Mouse (Mus musculus) heart, postnatal 25 days (tissue): ENCODE measurements at regions not wholly inside any gene's neighbourhood (a gene's known extent, or its start where the extent isn't known, plus 50 kb on each side); places are given as distances from the start of the nearest gene placed in this dataset.
"Not testable (repeated sequence)": the region's sequence is repeated elsewhere in the genome, so short reads cannot be mapped to it uniquely, and the experiment has no call there.

Experiments used
- DNase-seq: peaks from one replicate; pipeline ENCODE4 v3.0.0; 2022; ENCODE audit warnings: low spot score
- intact Hi-C: fragments of 180-260 bp; cut with DNase I; formaldehyde crosslinking; loops from one replicate; pipeline ENCODE4 v1.15.1; 2025

GRCm38 (mm10) chr10:91507038-91507437 is 325.9 kb upstream of the Tmpo start:
- intact Hi-C loops: no loop called here

GRCm38 (mm10) chr10:91504891-91505290 is 323.8 kb upstream of the Tmpo start:
- no peak for DNase-seq
- intact Hi-C loops: loop anchor here (5.0 kb wide), 1 partner anchor 53 kb away; no protein-coding TSS in a partner anchor

More at GRCm38 (mm10) chr10:91507038-91507437, 325.9 kb upstream of the Tmpo start:
- no peak for DNase-seq

GRCm38 (mm10) chr10:91498543-91498942 is 317.4 kb upstream of the Tmpo start:
- intact Hi-C loops: no loop called here
- no peak for DNase-seq

GRCm38 (mm10) chr10:91464691-91465090 is 283.6 kb upstream of the Tmpo start:
- intact Hi-C loops: no loop called here
- DNase-seq: no peak

GRCm38 (mm10) chr10:91447974-91448703 is 267.0 kb upstream of the Tmpo start:
- intact Hi-C loops: no loop called here
- no peak for DNase-seq

- intact Hi-C loops: no loop called here
- DNase-seq: peak; percentile 1
These were observed 262.2 kb upstream of the Tmpo start for GRCm38 (mm10) chr10:91443321-91443720.

- intact Hi-C loops: no loop called here
- DNase-seq: no peak
These were observed 258.9 kb upstream of the Tmpo start for GRCm38 (mm10) chr10:91440051-91440450.

GRCm38 (mm10) chr10:91437917-91438316 is 256.8 kb upstream of the Tmpo start:
- DNase-seq: no peak
- intact Hi-C loops: loop anchor here (10.0 kb wide), 1 partner anchor 123 kb away; no protein-coding TSS in a partner anchor

GRCm38 (mm10) chr10:91436091-91436569 is 255.0 kb upstream of the Tmpo start:
- no peak for DNase-seq
- intact Hi-C loops: loop anchor here (10.0 kb wide), 1 partner anchor 121 kb away; no protein-coding TSS in a partner anchor

- intact Hi-C loops: loop anchor here (10.0 kb wide), 1 partner anchor 115 kb away; no protein-coding TSS in a partner anchor
- DNase-seq: no peak
These were observed 249.2 kb upstream of the Tmpo start for GRCm38 (mm10) chr10:91430281-91430680.

- intact Hi-C loops: no loop called here
- no peak for DNase-seq
These were observed 245.5 kb upstream of the Tmpo start for GRCm38 (mm10) chr10:91426584-91426983.

GRCm38 (mm10) chr10:91425625-91426385 is 244.7 kb upstream of the Tmpo start:
- intact Hi-C loops, DNase-seq: not testable (repeated sequence)

GRCm38 (mm10) chr10:91424786-91425185 is 243.7 kb upstream of the Tmpo start:
- no peak for DNase-seq
- intact Hi-C loops: no loop called here

GRCm38 (mm10) chr10:91387255-91387654 is 206.1 kb upstream of the Tmpo start:
- intact Hi-C loops: no loop called here
- DNase-seq: no peak

- intact Hi-C loops: no loop called here
- DNase-seq: no peak
These were observed 203.3 kb upstream of the Tmpo start for GRCm38 (mm10) chr10:91384372-91384771.

GRCm38 (mm10) chr10:91376683-91377082 is 195.6 kb upstream of the Tmpo start:
- intact Hi-C loops: no loop called here
- no peak for DNase-seq

- intact Hi-C loops: no loop called here
- no peak for DNase-seq
These were observed 186.4 kb upstream of the Tmpo start for GRCm38 (mm10) chr10:91367488-91367887.

- intact Hi-C loops: no loop called here
- no peak for DNase-seq
These were observed 181.5 kb upstream of the Tmpo start for GRCm38 (mm10) chr10:91362587-91362986.

- DNase-seq: no peak
- intact Hi-C loops: no loop called here
These were observed 180.5 kb upstream of the Tmpo start for GRCm38 (mm10) chr10:91361621-91362020.

- intact Hi-C loops: no loop called here
- no peak for DNase-seq
These were observed 164.3 kb upstream of the Tmpo start for GRCm38 (mm10) chr10:91345465-91345864.

- intact Hi-C loops: no loop called here
- no peak for DNase-seq
These were observed 161.0 kb upstream of the Tmpo start for GRCm38 (mm10) chr10:91342083-91342482.
